Mouse (Mus musculus) hindbrain, embryonic 13.5 days (tissue): ENCODE results near the gene Phactr4. TPM values are rescaled to one million over a fixed set of nuclear protein-coding genes. Genes with fewer than 3 reads are reported as not detected.
A peak's percentile ranks its signal among the peaks of the same experiment; 100 is the strongest.
"Not testable (repeated sequence)": the region's sequence is repeated elsewhere in the genome, so short reads cannot be mapped to it uniquely, and the experiment has no call there.

Experiments
- ATAC-seq: fragments of 200-750 bp; cut with Nextera tagmentation; 2 replicates; pipeline ENCODE4 v1.8.0; 2017; ENCODE audit warnings: moderate TSS enrichment; ENCODE audit not compliant: low FRiP score
- H3K27ac ChIP-seq: fragments of 300-500 bp; sonication (generic); 2 replicates; pipeline ENCODE4 v1.5.1; 2015; ENCODE audit warnings: inconsistent platforms, mild to moderate bottlenecking, moderate library complexity
- H3K27me3 ChIP-seq: fragments of 300-500 bp; sonication (generic); 2 replicates; pipeline ENCODE4 v1.6.1; 2015; ENCODE audit warnings: mild to moderate bottlenecking, inconsistent platforms
- H3K36me3 ChIP-seq: fragments of 300-500 bp; sonication (generic); 2 replicates; pipeline ENCODE4 v1.6.1; 2015; ENCODE audit warnings: mild to moderate bottlenecking, inconsistent platforms
- H3K4me1 ChIP-seq: fragments of 300-500 bp; sonication (generic); replicated peaks from 2 replicates; pipeline ENCODE4 v1.6.1; 2015; ENCODE audit warnings: inconsistent platforms
- H3K4me2 ChIP-seq: fragments of 300-500 bp; sonication (generic); 2 replicates; pipeline ENCODE4 v1.6.1; 2015; ENCODE audit warnings: inconsistent platforms, mild to moderate bottlenecking, moderate library complexity
- H3K4me3 ChIP-seq: fragments of 300-500 bp; sonication (generic); 2 replicates; pipeline ENCODE4 v1.5.1; 2015; ENCODE audit warnings: mild to moderate bottlenecking, inconsistent platforms
- H3K9ac ChIP-seq: fragments of 300-500 bp; sonication (generic); 2 replicates; pipeline ENCODE4 v1.6.1; 2015; ENCODE audit warnings: mild to moderate bottlenecking, inconsistent platforms
- H3K9me3 ChIP-seq: fragments of 300-500 bp; sonication (generic); 2 replicates; pipeline ENCODE4 v1.6.1; 2016; ENCODE audit warnings: inconsistent platforms
- WGBS: fragments of 180-500 bp; shearing (Covaris S2); methylation state at CpG from one replicate; pipeline ENCODE4 v1.1.7; 2015; 5-methylcytosine and 5-hydroxymethylcytosine counted together
- polyA plus RNA-seq: library from polyadenylated mRNA; unstranded; fragments of >200 nt; fragmentation: Nextera tagmentation; extraction: Ambion mirVana; gene quantifications from 2 replicates; pipeline ENCODE4 v1.2.1, GENCODE M21; 2015

Gene Phactr4
- polyA plus RNA-seq, 1 experiment from 2014 or later, result 10.5 TPM

GRCm38 (mm10) chr4:132437857-132438256 is 15.6 kb upstream of the Phactr4 start:
- no peak overlapping the region for H3K9ac ChIP-seq
- no peaks in the 10 kb centered on the region for H3K36me3 ChIP-seq
- no peak overlapping the region for H3K4me2 ChIP-seq
- H3K9me3 ChIP-seq, result no peaks in the 10 kb centered on the region
- ATAC-seq, result no peak
- H3K27me3 ChIP-seq, result no peaks in the 10 kb centered on the region
- 15% methylated on average over 11 of the region's 11 CpGs for WGBS
- no peak overlapping the region for H3K4me3 ChIP-seq
- no peaks in the 10 kb centered on the region for H3K4me1 ChIP-seq
- no peak overlapping the region for H3K27ac ChIP-seq

GRCm38 (mm10) chr4:132432717-132433372 is 10.6 kb upstream of the Phactr4 start:
- no peaks in the 10 kb centered on the region for H3K27me3 ChIP-seq
- WGBS, result 12% methylated on average over 14 of the region's 14 CpGs
- H3K4me1 ChIP-seq, result no peaks in the 10 kb centered on the region
- no peak for ATAC-seq
- H3K9ac ChIP-seq, result no peak overlapping the region
- no peak overlapping the region for H3K4me3 ChIP-seq
- no peaks in the 10 kb centered on the region for H3K36me3 ChIP-seq
- no peaks in the 10 kb centered on the region for H3K9me3 ChIP-seq
- H3K27ac ChIP-seq, result no peak overlapping the region
- no peak overlapping the region for H3K4me2 ChIP-seq

DNA sequence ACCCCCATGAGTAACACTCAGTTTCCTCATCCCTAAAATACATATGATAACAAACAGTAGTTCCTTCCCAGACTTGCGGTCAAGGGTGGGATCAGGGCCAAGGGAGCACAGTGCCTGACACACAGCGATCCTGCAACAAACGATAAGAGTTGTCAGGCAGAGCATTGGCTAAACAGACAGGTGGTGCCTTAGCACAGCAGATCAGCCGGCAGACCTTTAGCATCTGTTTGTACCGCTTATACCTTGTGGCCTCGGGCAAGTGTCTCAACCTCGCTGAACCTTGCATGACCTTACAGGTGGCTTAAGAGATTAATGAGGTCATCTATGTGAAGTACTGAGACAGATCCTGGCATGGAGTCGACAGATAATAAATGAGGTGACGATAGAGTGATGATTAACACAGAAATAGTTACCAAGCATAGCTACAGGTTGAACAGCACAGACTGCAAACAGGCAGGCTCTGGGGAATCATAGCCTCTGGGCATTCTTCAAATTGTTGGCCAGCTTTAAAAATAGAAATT is 5.8 kb upstream of the Phactr4 start:
- H3K9ac ChIP-seq, result no peak overlapping the region
- no peak overlapping the region for H3K4me2 ChIP-seq
- ATAC-seq, result no peak
- WGBS, result 71% methylated on average over 9 of the region's 9 CpGs
- H3K36me3 ChIP-seq, result no peaks in the 10 kb centered on the region
- H3K4me3 ChIP-seq, result no peak overlapping the region
- H3K9me3 ChIP-seq, result no peaks in the 10 kb centered on the region
- H3K4me1 ChIP-seq, result no peaks in the 10 kb centered on the region
- H3K27me3 ChIP-seq, result no peaks in the 10 kb centered on the region
- no peak overlapping the region for H3K27ac ChIP-seq

GRCm38 (mm10) chr4:132427493-132427892 is 5.2 kb upstream of the Phactr4 start:
- no peak for ATAC-seq
- Histone ChIP-seq H3K9ac (no peak overlapping the region), H3K27ac (no peak overlapping the region), H3K4me2 (no peak overlapping the region), H3K4me3 (no peak overlapping the region), H3K4me1 (no peaks in the 10 kb centered on the region), H3K36me3 (no peaks in the 10 kb centered on the region), H3K27me3 (no peaks in the 10 kb centered on the region), H3K9me3 (no peaks in the 10 kb centered on the region)
- 85% methylated on average over 4 of the region's 4 CpGs for WGBS

DNA sequence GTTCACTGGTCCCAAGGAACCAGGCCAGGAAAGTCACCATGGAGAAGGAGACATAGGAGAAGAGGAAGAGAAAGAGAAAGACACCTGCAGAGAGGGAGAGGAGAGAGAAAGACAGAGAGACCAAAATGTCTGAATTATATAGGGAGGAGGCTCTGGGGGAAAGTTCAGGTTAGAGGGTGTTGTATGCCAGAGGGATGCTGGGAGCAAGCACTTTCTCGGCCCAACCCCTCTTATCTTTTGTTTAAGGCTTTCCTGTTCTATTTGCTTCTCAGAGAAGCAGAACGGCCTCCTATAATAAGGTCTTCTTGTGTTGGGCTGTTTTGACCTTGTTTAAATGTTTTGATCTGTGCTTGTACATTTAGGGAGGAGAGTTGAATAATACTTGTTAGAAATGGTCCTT is 3.7 kb upstream of the Phactr4 start:
- Histone ChIP-seq H3K9me3 (no peaks in the 10 kb centered on the region), H3K4me1 (peaks cover 2% of the 10 kb centered on the region; the same call in 1 of the 2 replicates), H3K36me3 (no peaks in the 10 kb centered on the region), H3K27me3 (no peaks in the 10 kb centered on the region), H3K4me2 (no peak overlapping the region), H3K9ac (no peak overlapping the region), H3K4me3 (no peak overlapping the region), H3K27ac (no peak overlapping the region)
- ATAC-seq, result no peak
- WGBS, result 69% methylated on average over 2 of the region's 2 CpGs

GRCm38 (mm10) chr4:132424765-132425164 is 2.5 kb upstream of the Phactr4 start:
- no peak for ATAC-seq
- Histone ChIP-seq H3K36me3 (no peaks in the 10 kb centered on the region), H3K9me3 (no peaks in the 10 kb centered on the region), H3K27me3 (no peaks in the 10 kb centered on the region), H3K27ac (no peak overlapping the region), H3K9ac (no peak overlapping the region), H3K4me3 (no peak overlapping the region), H3K4me1 (peaks cover 14% of the 10 kb centered on the region), H3K4me2 (no peak overlapping the region)
- WGBS, result 99% methylated on average over 5 of the region's 5 CpGs

GRCm38 (mm10) chr4:132421556-132421922 is 750 bp downstream of the Phactr4 start:
- no peak for ATAC-seq
- Histone ChIP-seq H3K4me3 (peak overlapping the region; percentile 89), H3K27me3 (no peaks in the 10 kb centered on the region), H3K36me3 (no peaks in the 10 kb centered on the region), H3K9ac (peak overlapping the region; percentile 84), H3K9me3 (no peaks in the 10 kb centered on the region), H3K27ac (peak overlapping the region; percentile 91), H3K4me1 (peaks cover 16% of the 10 kb centered on the region), H3K4me2 (peak overlapping the region; percentile 75)
- WGBS, result 0% methylated on average over 9 of the region's 13 CpGs

DNA sequence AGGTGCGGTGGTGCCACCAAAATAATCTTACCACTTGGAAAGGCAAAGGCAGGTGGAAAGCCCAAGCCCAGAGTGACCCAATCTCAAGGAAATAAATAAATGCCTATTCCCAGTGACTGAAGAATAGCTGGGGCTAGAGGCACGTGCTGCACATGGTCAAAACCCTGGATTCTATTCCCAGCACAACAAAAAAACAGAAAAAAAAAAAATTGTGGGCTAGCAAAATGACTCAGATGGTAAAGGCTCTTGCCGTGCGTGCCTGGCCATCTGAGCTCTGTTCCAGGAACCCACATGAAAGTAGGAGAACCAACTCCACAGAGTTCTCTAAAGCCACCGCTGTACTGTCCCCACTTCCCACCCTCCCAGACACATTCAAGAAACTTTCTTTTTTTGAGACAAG is 1.8 kb downstream of the Phactr4 start:
- no peaks in the 10 kb centered on the region for H3K9me3 ChIP-seq
- H3K36me3 ChIP-seq, result no peaks in the 10 kb centered on the region
- no peaks in the 10 kb centered on the region for H3K27me3 ChIP-seq
- H3K4me1 ChIP-seq, result peaks cover 16% of the 10 kb centered on the region
- 79% methylated on average over 5 of the region's 5 CpGs for WGBS
- no peak overlapping the region for H3K27ac ChIP-seq
- H3K4me2 ChIP-seq, result peak overlapping the region; percentile 75
- H3K9ac ChIP-seq, result peak overlapping the region; percentile 84; the same call in 1 of the 2 replicates
- no peak for ATAC-seq
- H3K4me3 ChIP-seq, result peak overlapping the region; percentile 89

DNA sequence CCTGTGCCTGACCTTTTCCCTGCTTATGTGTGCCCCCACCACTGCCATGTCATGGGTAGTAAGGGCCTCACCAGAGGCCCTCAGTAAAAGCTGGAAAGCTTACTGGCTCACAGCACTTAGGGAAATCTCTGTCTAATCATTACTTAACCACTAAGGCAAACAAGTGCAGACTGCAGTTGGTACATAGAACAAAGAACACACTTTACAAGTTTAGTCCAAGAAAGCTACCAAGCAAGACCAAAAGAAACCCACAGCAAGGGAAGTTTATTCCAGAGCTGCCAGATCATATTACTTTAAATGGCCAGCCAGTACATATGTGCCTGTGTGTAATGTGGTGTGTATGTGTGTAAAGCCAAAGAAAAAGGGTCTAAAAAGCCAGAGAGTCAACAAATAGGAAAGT is 6.3 kb downstream of the Phactr4 start:
- no peak overlapping the region for H3K4me2 ChIP-seq
- H3K9ac ChIP-seq, result no peak overlapping the region
- no peaks in the 10 kb centered on the region for H3K9me3 ChIP-seq
- H3K36me3 ChIP-seq, result peaks cover 5% of the 10 kb centered on the region; the same call in 1 of the 2 replicates
- no peaks in the 10 kb centered on the region for H3K27me3 ChIP-seq
- ATAC-seq, result no peak
- H3K4me3 ChIP-seq, result no peak overlapping the region
- H3K27ac ChIP-seq, result no peak overlapping the region
- peaks cover 13% of the 10 kb centered on the region for H3K4me1 ChIP-seq

- not testable (repeated sequence) for H3K4me1 ChIP-seq, H3K27me3 ChIP-seq, ATAC-seq, H3K9me3 ChIP-seq, H3K4me2 ChIP-seq, H3K9ac ChIP-seq, H3K27ac ChIP-seq, H3K36me3 ChIP-seq, H3K4me3 ChIP-seq
- WGBS, result 94% methylated on average over 4 of the region's 4 CpGs
Observed at GRCm38 (mm10) chr4:132413257-132413656, 9.0 kb downstream of the Phactr4 start.

GRCm38 (mm10) chr4:132411322-132412094 is 10.8 kb downstream of the Phactr4 start:
- Histone ChIP-seq H3K4me2 (no peak overlapping the region), H3K9ac (no peak overlapping the region), H3K9me3 (no peaks in the 10 kb centered on the region), H3K4me1 (0 out of 2 replicates have a peak, but pooled peaks cover 3% of the 10 kb centered on the region), H3K27ac (no peak overlapping the region), H3K4me3 (no peak overlapping the region), H3K27me3 (no peaks in the 10 kb centered on the region), H3K36me3 (peaks cover 5% of the 10 kb centered on the region; the same call in 1 of the 2 replicates)
- 54% methylated on average over 8 of the region's 8 CpGs for WGBS
- no peak for ATAC-seq

- Histone ChIP-seq H3K4me2 (no peak overlapping the region), H3K27me3 (no peaks in the 10 kb centered on the region), H3K36me3 (peaks cover 5% of the 10 kb centered on the region; the same call in 1 of the 2 replicates), H3K9ac (no peak overlapping the region), H3K27ac (no peak overlapping the region), H3K4me1 (0 out of 2 replicates have a peak, but pooled peaks cover 3% of the 10 kb centered on the region), H3K9me3 (no peaks in the 10 kb centered on the region), H3K4me3 (no peak overlapping the region)
- no peak for ATAC-seq
- 91% methylated on average over 4 of the region's 4 CpGs for WGBS
Observed at GRCm38 (mm10) chr4:132409587-132410229, 12.6 kb downstream of the Phactr4 start.
